Mouse (Mus musculus) heart, embryonic 16.5 days (tissue): ENCODE data around the gene Tut1. TPM values are rescaled to one million over a fixed set of nuclear protein-coding genes. Genes with fewer than 3 reads are reported as not detected.
"Not testable (repeated sequence)": the region's sequence is repeated elsewhere in the genome, so short reads cannot be mapped to it uniquely, and the experiment has no call there.

Experiments used
- ATAC-seq: fragments of 200-750 bp; cut with Nextera tagmentation; replicated peaks from 2 replicates; pipeline ENCODE4 v1.8.0; 2017; ENCODE audit warnings: moderate number of reproducible peaks; ENCODE audit not compliant: insufficient read depth, low FRiP score; ENCODE audit errors: extremely low read depth
- H3K27ac ChIP-seq: fragments of 300-500 bp; sonication (generic); 2 replicates; pipeline ENCODE4 v1.5.1; 2014; ENCODE audit warnings: mild to moderate bottlenecking, low read length, control low read depth, moderate library complexity
- H3K27me3 ChIP-seq: fragments of 300-500 bp; sonication (generic); 2 replicates; pipeline ENCODE4 v1.6.1; 2014; ENCODE audit warnings: low read length, mixed read lengths; ENCODE audit not compliant: control insufficient read depth, insufficient read depth
- H3K36me3 ChIP-seq: fragments of 300-500 bp; sonication (generic); 2 replicates; pipeline ENCODE4 v1.6.1; 2014; ENCODE audit not compliant: control insufficient read depth, insufficient read depth
- H3K4me1 ChIP-seq: fragments of 300-500 bp; sonication (generic); 2 replicates; pipeline ENCODE4 v1.6.1; 2014; ENCODE audit warnings: low read length, mixed read lengths; ENCODE audit not compliant: control insufficient read depth, insufficient read depth
- H3K4me2 ChIP-seq: fragments of 300-500 bp; sonication (generic); 2 replicates; pipeline ENCODE4 v1.6.1; 2014; ENCODE audit warnings: low read depth, mild to moderate bottlenecking, control low read depth, low read length
- H3K4me3 ChIP-seq: fragments of 300-500 bp; sonication (generic); 2 replicates; pipeline ENCODE4 v1.5.1; 2014; ENCODE audit warnings: mild to moderate bottlenecking, control low read depth, low read length
- H3K9ac ChIP-seq: fragments of 300-500 bp; sonication (generic); 2 replicates; pipeline ENCODE4 v1.6.1; 2014; ENCODE audit warnings: low read length, control low read depth
- H3K9me3 ChIP-seq: fragments of 300-500 bp; sonication (generic); replicated peaks from 2 replicates; pipeline ENCODE4 v1.6.1; 2016; ENCODE audit warnings: low read length; ENCODE audit not compliant: control insufficient read depth
- WGBS: fragments of 180-500 bp; shearing (Covaris S2); extraction: QIAGEN DNeasy Blood & Tissue Kit; methylation state at CpG from one replicate; pipeline ENCODE4 v1.1.7; 2014; 5-methylcytosine and 5-hydroxymethylcytosine counted together
- polyA plus RNA-seq: library from polyadenylated mRNA; unstranded; fragments of >200 nt; fragmentation: Nextera tagmentation; extraction: Ambion mirVana; gene quantifications from 2 replicates; pipeline ENCODE4 v1.2.1, GENCODE M21; 2015

Tut1 gene
- polyA plus RNA-seq, 1 experiment from 2014 or later: 18.4 TPM

- Histone ChIP-seq H3K36me3 (peaks cover 77% of the 10 kb centered on the region), H3K4me1 (peaks cover 17% of the 10 kb centered on the region)
- not testable (repeated sequence) for H3K27ac ChIP-seq, H3K9me3 ChIP-seq, H3K4me2 ChIP-seq, ATAC-seq, H3K4me3 ChIP-seq, H3K27me3 ChIP-seq, H3K9ac ChIP-seq
- WGBS: 86% methylated on average over 8 of the region's 8 CpGs
Measured at GRCm38 (mm10) chr19:8972491-8972890, 18.8 kb downstream of the Tut1 start.

GRCm38 (mm10) chr19:8974638-8975037 is 21.0 kb downstream of the Tut1 start:
- H3K4me2 ChIP-seq: no peak overlapping the region
- peaks cover 84% of the 10 kb centered on the region for H3K36me3 ChIP-seq
- H3K27ac ChIP-seq: no peak overlapping the region
- 95% methylated on average over 1 of the region's 1 CpGs for WGBS
- no peak overlapping the region for H3K9ac ChIP-seq
- no peaks in the 10 kb centered on the region for H3K27me3 ChIP-seq
- no peak for ATAC-seq
- peaks cover 7% of the 10 kb centered on the region for H3K4me1 ChIP-seq
- H3K4me3 ChIP-seq: no peak overlapping the region
- H3K9me3 ChIP-seq: no peaks in the 10 kb centered on the region

- peaks cover 7% of the 10 kb centered on the region for H3K4me1 ChIP-seq
- no peaks in the 10 kb centered on the region for H3K9me3 ChIP-seq
- no peak overlapping the region for H3K4me2 ChIP-seq
- no peak overlapping the region for H3K9ac ChIP-seq
- H3K27me3 ChIP-seq: no peaks in the 10 kb centered on the region
- 91% methylated on average over 2 of the region's 2 CpGs for WGBS
- peaks cover 76% of the 10 kb centered on the region for H3K36me3 ChIP-seq
- no peak for ATAC-seq
- H3K27ac ChIP-seq: no peak overlapping the region
- H3K4me3 ChIP-seq: no peak overlapping the region
Measured at GRCm38 (mm10) chr19:8975491-8975890, 21.8 kb downstream of the Tut1 start.

GRCm38 (mm10) chr19:8976535-8976934 is 22.9 kb downstream of the Tut1 start:
- Histone ChIP-seq H3K9ac (peak overlapping the region; percentile 29; the same call in 1 of the 2 replicates), H3K4me1 (peaks cover 16% of the 10 kb centered on the region), H3K27me3 (no peaks in the 10 kb centered on the region), H3K27ac (peak overlapping the region; percentile 48), H3K36me3 (peaks cover 65% of the 10 kb centered on the region), H3K9me3 (no peaks in the 10 kb centered on the region), H3K4me3 (no peak overlapping the region), H3K4me2 (no peak overlapping the region)
- whole genome bisulfite sequencing: 39% methylated on average over 3 of the region's 3 CpGs
- ATAC-seq: peak; percentile 75

GRCm38 (mm10) chr19:8980771-8981170 is 27.1 kb downstream of the Tut1 start:
- peaks cover 54% of the 10 kb centered on the region for H3K4me1 ChIP-seq
- H3K4me2 ChIP-seq: no peak overlapping the region
- WGBS: 54% methylated on average over 5 of the region's 5 CpGs
- H3K36me3 ChIP-seq: peaks cover 27% of the 10 kb centered on the region
- no peaks in the 10 kb centered on the region for H3K27me3 ChIP-seq
- H3K4me3 ChIP-seq: no peak overlapping the region
- peak overlapping the region; percentile 46; the same call in 1 of the 2 replicates for H3K27ac ChIP-seq
- no peak overlapping the region for H3K9ac ChIP-seq
- no peak for ATAC-seq
- no peaks in the 10 kb centered on the region for H3K9me3 ChIP-seq

- Histone ChIP-seq H3K4me1 (peaks cover 55% of the 10 kb centered on the region), H3K4me3 (no peak overlapping the region), H3K9ac (no peak overlapping the region), H3K9me3 (no peaks in the 10 kb centered on the region), H3K27ac (peak overlapping the region; percentile 1), H3K4me2 (no peak overlapping the region), H3K36me3 (peaks cover 22% of the 10 kb centered on the region), H3K27me3 (no peaks in the 10 kb centered on the region)
- 0 out of 2 replicates have a peak, but pooled peaks have one; percentile 18 for ATAC-seq
- WGBS: 42% methylated on average over 2 of the region's 2 CpGs
Measured at GRCm38 (mm10) chr19:8981450-8982168, 28.0 kb downstream of the Tut1 start.

- Histone ChIP-seq H3K9me3 (no peaks in the 10 kb centered on the region), H3K9ac (no peak overlapping the region; the same call in 1 of the 2 replicates), H3K4me1 (peaks cover 59% of the 10 kb centered on the region), H3K27ac (peak overlapping the region; percentile 64), H3K4me2 (no peak overlapping the region), H3K36me3 (peaks cover 17% of the 10 kb centered on the region), H3K4me3 (no peak overlapping the region), H3K27me3 (no peaks in the 10 kb centered on the region)
- no peak for ATAC-seq
- WGBS: 29% methylated on average over 5 of the region's 5 CpGs
Measured at GRCm38 (mm10) chr19:8982303-8983149, 28.9 kb downstream of the Tut1 start.

GRCm38 (mm10) chr19:8983150-8983650 is 29.6 kb downstream of the Tut1 start:
- peak overlapping the region; percentile 56; the same call in 1 of the 2 replicates for H3K9ac ChIP-seq
- ATAC-seq: 0 out of 2 replicates have a peak, but pooled peaks have one; percentile 10
- H3K4me3 ChIP-seq: no peak overlapping the region

More at GRCm38 (mm10) chr19:8983150-8983650, 29.6 kb downstream of the Tut1 start:
- peaks cover 11% of the 10 kb centered on the region for H3K36me3 ChIP-seq
- no peaks in the 10 kb centered on the region for H3K27me3 ChIP-seq
- no peaks in the 10 kb centered on the region for H3K9me3 ChIP-seq
- H3K4me2 ChIP-seq: no peak overlapping the region
- WGBS: 14% methylated on average over 4 of the region's 4 CpGs
- H3K4me1 ChIP-seq: peaks cover 65% of the 10 kb centered on the region
- H3K27ac ChIP-seq: peak overlapping the region; percentile 64
